Mouse (Mus musculus) erythroblast, embryonic 14.5 days (primary cell): ENCODE data around the gene Wnk4.

Experiments
- GATA1 ChIP-seq: IDR thresholded peaks from 2 replicates; pipeline ENCODE4 v1.6.1; 2012; ENCODE audit warnings: low read length, inconsistent platforms, mixed read lengths
- TAL1 ChIP-seq: IDR thresholded peaks from 3 replicates; pipeline ENCODE4 v1.6.1; 2012; ENCODE audit warnings: low read length, inconsistent platforms, mixed read lengths

DNA sequence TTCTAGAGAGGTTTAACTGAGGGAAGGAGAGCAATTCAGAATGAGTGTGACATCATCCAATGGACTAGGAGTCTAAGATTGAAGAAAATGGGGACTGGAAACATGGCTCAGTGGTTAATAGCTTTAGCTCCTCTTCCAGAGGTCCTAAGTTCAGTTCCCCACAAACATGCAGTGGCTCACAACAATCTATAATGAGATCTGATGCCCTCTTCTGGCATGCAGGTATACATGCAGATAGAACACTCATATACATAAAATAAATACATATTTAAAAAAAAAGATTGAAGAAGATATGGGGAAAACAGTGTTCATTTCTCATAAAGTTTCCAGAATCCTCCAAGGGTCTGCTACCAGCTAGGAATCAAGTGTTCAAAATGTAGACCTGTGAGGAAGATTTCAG, 24.9 kb upstream of the Wnk4 start:
- TF ChIP-seq GATA1 (no peak), TAL1 (no peak)
